Mouse (Mus musculus) ES-E14 (cell line): ENCODE data around the gene Iffo2.

Experiments used
- CHD2 ChIP-seq: IDR thresholded peaks from 2 replicates; pipeline ENCODE4 v1.6.1; 2014; ENCODE audit warnings: mild to moderate bottlenecking, low read depth, low read length, inconsistent platforms
- HCFC1 ChIP-seq: IDR thresholded peaks from 2 replicates; pipeline ENCODE4 v1.6.1; 2012; ENCODE audit warnings: low read length, inconsistent platforms, borderline replicate concordance; ENCODE audit not compliant: insufficient read depth
- MAFK ChIP-seq: IDR thresholded peaks from 2 replicates; pipeline ENCODE4 v1.6.1; 2014; ENCODE audit warnings: mild to moderate bottlenecking, low read depth, low read length, inconsistent platforms; ENCODE audit not compliant: insufficient read depth

DNA sequence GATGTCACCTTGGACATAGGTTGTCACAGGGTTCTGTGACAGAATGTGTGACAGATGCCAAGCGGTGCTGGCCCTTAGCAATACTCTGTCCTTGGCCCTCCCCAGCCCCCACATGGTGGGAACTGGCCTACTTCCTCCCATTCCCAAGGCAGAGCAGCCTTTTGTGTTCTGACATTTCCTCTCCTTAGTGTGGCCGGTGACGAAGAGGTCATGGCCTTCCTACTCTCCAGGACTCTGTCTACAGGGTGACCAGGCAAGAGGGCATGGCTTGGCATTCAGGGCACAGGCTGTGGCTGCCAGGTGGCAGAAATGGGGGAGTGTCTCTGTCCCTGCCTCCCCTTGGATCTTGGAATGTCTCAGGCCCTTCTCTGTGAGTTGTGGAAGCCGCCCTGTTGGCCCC, 57.0 kb downstream of the Iffo2 start:
- TF ChIP-seq CHD2 = no peak
- no peak for TF ChIP-seq HCFC1
- no peak for TF ChIP-seq MAFK
